Mouse (Mus musculus) left cerebral cortex, adult 6 months (tissue): ENCODE measurements around the gene Olfr469. TPM values are rescaled to one million over a fixed set of nuclear protein-coding genes. Genes with fewer than 3 reads are reported as not detected.

Source experiments
- long read RNA-seq, 2 experiments: library from polyadenylated mRNA; unstranded; transcript quantifications; one replicate each; pipeline ENCODE4 v2.0.0; 2019 to 2020
- polyA plus RNA-seq: library from polyadenylated mRNA; unstranded; fragments of <200 nt; fragmentation: Nextera tagmentation; gene quantifications from 2 replicates; pipeline ENCODE4 v1.2.3, GENCODE M21; 2021

Olfr469 gene
- not detected in 2 replicates for polyA plus RNA-seq
- long read RNA-seq, experiment 1: 0 reads
- long read RNA-seq, experiment 2: 0 reads

DNA sequence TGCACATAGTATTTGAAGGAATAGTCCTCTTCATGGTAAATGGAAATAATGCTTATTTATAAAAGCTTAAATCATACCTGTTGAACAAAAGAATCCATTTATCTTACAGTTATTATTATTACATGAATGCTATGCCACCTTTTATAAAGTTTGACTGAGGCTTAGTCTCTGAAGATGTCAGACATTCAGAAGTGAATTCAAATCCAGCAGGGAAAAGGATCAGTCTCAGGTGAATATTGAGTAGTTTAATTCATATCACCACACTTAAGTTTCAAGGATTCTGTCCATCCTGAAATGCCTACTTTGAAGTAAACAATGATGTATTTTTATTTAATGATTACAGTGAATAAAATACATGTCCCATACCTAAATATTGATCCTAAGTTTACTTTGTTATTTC, at the start of gene Olfr469:
TSS of gene Olfr469 (minus strand) at position 101 of the 400 bp plus-strand sequence.

GRCm38 (mm10) chr7:107847390-107847789, 22.0 kb upstream of the Olfr469 start, which contains the start of gene Olfr470:
Olfr470 (minus strand) TSS chr7:107847490.

GRCm38 (mm10) chr7:107811963-107812362, 13.4 kb downstream of the Olfr469 start, which contains the start of gene Olfr467:
Olfr467 (plus strand) TSS chr7:107812263.

DNA sequence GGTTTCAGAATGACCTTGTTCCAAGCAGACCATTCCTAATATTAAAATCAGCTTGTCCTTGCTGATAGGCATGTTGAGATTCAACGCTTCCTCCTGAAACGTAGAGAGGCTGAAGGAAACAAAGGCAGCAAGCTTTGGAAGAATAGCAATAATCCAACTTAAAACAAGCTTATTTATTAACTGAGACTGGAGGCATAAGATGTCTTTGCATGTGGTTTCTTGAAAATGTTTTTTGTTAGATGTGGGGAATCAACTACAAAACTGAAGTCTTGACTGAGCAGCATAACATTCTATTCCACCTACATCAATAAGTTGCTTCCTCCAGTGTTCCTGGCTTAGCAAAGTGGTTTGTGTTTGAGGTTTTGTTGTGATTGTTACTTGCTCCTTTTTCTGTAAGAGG, 24.2 kb downstream of the Olfr469 start, which contains the start of gene Ovch2:
TSS of gene Ovch2 (minus strand) at position 101 of the 400 bp plus-strand sequence.

Other genes with a start within 250 kb of the Olfr469 start
- 3.4 and 3.9 TPM in 2 replicates for gene Ppfibp2, start 230.3 kb downstream of the Olfr469 start, polyA plus RNA-seq
- gene 5330417H12Rik, start 200.4 kb downstream of the Olfr469 start, polyA plus RNA-seq: not detected in 2 replicates
- gene Cyb5r2, start 67.5 kb downstream of the Olfr469 start, polyA plus RNA-seq: 0.49 and 0.92 TPM in 2 replicates
- not detected in 2 replicates for gene Ovch2, start 24.3 kb downstream of the Olfr469 start, polyA plus RNA-seq
- gene Olfr467, start 13.3 kb downstream of the Olfr469 start, polyA plus RNA-seq: not detected in 2 replicates
- gene Olfr470, start 21.9 kb upstream of the Olfr469 start, polyA plus RNA-seq: not detected in 2 replicates
- gene Olfr472, start 72.4 kb upstream of the Olfr469 start, polyA plus RNA-seq: 0.14 TPM in 1 of 2 replicates, not detected in the other
- gene Olfr473, start 104.9 kb upstream of the Olfr469 start, polyA plus RNA-seq: not detected in 2 replicates
- gene Olfr474, start 129.1 kb upstream of the Olfr469 start, polyA plus RNA-seq: not detected in 2 replicates
- not detected in 2 replicates for gene Olfr476, start 139.3 kb upstream of the Olfr469 start, polyA plus RNA-seq
- gene Olfr477, start 161.2 kb upstream of the Olfr469 start, polyA plus RNA-seq: not detected in 2 replicates
- not detected in 2 replicates for gene Olfr478, start 208.4 kb upstream of the Olfr469 start, polyA plus RNA-seq
- gene Olfr479, start 225.2 kb upstream of the Olfr469 start, polyA plus RNA-seq: not detected in 2 replicates
- gene Olfr480, start 241.8 kb upstream of the Olfr469 start, polyA plus RNA-seq: not detected in 2 replicates